Mouse (Mus musculus) kidney, adult 8-10 months (tissue): ENCODE measurements around the gene Col25a1.

Source experiments
- DNase-seq, 2 experiments: peaks; one replicate each; pipeline ENCODE4 v3.0.0; 2022

The Col25a1 gene

DNA sequence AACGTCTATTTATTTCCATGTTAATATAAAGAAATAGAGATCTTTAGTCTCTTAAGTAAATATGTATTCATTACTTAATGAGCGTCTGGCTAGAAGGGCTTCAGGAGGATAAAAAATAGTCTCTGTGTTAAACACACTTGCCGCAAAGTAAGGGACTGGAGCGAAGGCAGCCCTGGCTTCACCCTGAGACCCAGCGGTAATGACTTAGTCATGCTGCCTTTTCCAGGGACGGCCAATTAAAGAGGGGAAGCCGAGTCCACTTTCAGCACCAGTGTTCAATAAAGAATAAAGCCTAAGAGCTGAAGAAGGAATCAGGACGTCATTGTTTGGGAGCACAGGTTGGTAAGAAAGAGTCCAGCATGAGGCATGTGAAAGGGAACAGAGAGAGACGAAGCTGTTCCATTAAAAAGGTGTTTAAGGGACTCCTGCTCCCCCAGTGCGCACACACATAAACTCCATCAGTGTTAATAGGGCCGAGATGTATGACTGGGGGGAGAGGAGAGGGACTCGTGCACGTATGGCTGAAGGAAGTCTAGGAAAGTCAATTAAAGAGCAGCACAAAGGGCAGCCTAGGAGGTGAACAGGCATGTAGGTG lies 30.1 kb downstream of the Col25a1 start:
- DNase-seq = no peak

DNA sequence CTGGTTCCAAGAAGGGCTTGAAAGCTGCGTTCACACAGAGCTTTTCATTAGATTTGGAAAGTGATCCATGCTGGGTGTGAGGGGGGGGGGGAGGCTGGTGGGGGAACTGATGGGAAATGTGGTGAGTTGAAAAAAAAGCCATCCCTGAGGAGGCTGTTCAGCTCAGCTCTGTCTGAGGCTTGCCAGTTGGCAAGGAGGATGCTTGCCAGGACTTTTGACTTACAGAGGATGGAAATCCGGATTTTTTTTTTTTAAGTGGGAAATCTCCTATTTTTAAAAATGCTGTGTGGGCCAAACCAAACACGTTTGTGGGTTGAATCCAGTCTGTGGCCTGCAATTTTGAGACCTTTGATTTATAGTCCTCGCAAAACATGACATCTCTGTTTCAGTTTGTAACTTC lies 35.6 kb downstream of the Col25a1 start:
- DNase-seq = no peak

DNA sequence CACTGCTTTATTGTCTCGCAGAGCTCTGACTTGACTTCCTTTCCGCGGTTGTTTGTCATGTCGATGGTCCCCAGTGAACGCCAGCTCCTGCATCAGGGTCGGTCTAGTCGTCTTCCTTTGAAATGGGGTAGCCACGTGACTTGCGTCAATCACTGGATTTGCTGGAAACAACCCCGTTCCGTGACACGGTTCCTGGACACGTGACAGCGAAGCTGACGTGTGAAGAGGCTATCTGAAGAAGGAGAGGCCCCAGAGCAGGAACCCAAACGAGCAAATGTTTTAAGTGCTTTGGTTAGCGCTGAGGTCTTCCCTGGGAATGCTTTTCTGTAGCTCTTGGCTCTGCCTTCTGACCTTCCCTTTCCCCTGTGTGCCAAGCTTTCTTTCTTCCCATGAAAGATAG lies 41.5 kb downstream of the Col25a1 start:
- peak; percentile 20 to 34 for DNase-seq

DNA sequence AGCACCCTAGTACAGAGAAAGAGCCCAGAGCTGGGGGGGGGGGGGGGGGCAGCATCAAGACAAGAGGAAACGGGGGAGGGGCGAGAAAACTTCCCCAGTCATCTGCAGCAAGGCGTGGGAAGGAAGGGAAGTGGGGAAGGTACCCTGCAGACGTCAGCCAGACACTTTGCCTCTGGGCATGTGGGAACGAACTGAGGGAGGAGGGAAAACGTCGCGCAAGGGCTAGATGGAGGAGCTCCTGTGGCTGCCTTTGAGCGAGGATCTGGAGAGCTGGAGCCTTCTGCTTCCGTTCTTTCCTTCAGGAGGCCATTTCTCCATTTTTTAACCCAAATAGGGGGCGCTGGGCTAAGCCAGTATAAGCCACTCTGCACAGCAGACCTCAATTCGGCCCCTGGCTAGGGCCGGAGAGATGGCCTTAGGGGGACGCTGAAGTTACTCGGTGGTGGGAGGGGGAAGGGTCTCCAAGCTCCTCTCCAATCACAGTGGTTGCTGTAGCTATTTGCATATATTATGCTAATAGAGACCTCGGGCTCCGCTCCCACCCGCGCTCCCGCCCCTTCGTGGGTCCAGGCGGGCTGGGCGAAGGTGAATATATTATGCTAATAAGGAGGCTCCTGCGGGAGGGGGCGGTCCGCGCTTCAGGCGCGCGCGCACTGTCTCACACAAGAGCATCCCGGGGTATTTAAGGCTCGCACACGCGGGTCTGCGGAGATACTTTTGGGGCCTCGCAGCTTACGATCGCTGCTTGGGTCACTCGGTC lies 49.1 kb downstream of the Col25a1 start:
- DNase-seq = peak; percentile 53 to 76

DNA sequence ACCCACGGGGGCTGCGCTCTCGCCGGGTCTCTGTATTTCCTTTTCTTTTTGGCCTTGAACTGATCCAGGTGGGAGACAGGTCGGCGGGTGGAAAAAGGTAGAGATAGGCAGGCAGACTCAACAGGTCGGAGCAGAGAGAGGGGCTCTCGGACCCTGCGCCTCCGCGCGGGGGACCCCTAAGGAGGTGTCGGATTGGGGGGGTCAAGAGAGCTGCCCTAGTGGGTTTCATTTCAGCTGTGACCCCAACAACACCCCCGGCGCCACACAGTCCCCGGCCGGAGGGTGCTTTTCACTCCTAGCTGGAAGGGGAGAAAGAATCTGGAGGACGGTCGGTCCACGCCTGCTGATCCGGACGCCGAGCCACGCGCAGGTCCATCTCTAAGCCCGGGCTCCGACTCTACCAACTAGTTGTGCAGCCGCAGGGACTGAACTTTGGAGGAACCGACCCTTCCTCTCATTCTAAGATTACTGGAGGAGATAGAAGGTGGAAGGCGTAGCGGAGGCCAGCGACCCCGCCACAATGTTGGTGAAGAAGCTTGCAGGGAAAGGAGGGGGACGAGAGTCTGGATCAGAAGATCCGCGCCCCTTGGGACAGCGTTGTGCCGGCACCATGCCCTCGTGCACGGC lies 49.8 kb downstream of the Col25a1 start:
- DNase-seq = no peak

DNA sequence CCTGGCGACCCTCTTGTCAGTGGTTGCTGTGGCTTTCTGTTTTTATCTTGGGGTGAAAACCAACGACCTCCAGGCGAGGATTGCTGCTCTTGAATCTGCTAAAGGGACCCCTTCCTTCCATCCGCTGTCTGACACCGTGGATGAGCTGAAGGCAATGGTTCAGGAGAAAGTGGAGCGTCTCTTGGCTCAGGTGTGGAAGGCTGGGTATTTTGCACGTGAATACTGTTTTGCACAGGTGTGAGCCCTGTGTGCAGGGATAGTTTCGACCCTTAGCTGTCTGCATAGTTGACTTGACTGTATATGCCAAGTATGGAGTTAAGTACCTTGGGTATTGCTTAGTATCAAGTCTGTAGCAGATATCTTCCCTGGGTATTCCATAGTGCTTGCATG lies 50.3 kb downstream of the Col25a1 start:
- DNase-seq = no peak

DNA sequence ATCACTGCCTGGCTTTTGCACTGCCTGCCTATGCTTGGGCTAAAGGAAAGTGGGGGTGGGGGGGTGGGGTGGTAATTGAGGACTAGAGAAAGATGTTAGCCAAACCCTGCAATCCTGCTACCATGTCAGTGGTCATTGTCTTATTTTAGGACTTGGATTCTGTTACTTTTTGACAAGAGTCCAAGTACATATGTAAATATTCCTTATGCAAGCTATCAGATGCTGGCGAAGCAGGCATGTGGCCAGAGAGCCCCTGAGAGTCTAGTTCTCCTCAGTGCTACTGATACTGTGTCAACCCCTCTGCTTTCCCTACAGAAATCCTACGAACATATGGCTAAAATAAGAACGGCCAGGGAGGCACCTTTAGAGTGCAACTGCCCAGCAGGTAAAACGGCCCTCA lies 51.1 kb downstream of the Col25a1 start:
- DNase-seq = no peak

DNA sequence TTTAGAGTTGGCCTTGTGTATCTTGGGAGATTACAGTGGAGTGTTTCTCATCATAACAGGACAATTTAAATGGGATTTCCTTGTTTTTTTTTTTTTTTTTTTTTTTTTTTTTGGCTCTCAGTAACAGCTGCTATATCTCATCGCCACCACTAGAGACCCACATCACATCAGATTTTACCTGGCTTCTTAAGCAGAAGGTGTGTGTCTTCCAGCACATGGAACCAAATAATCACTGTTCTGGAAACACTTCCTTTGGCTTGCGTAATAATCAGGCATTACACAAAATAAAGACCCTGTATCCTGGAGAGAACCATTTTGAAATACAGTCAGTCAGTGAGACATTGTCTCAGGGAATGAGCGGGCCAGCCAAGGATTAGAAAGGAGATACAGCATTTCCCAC lies 53.8 kb downstream of the Col25a1 start:
- no peak for DNase-seq

DNA sequence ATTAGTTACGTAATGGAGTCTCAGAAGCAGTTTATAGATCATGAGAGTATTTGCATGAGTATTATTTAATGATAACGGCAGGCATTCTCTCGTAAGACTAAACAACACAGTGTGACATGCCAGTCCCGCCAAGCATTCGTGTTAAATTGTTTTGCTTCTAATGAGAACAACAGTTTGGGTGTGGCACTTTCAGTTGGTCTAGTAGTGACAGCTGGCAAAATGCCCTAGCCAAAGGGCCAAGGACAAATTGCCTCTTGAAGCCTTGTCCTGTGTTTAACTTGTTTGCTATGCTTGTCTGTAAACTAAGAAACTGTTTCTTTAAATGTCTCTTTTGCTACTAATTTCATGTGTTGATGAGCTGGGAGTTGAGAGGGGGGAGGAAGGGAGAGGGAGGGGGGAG lies 56.3 kb downstream of the Col25a1 start:
- no peak for DNase-seq

DNA sequence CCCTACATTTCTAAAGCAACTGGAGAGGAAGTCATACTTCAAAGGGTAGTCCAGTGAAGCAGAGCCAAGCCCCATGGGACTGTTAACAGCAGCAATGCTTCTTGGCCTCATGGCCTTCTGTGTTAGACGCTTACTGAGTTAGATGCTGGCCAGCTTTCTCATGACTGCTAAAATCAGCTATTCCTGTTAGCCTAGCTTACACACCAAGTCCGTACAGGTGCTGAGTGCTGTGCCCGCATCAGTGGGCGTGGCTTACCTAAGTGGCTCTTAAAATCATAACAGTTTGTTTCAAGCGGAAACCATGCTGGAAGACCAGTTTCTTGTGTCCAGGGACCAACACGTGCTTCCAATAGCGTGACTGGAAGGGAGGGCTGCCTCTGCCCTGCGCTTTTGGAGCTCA lies 62.1 kb downstream of the Col25a1 start:
- no peak for DNase-seq

DNA sequence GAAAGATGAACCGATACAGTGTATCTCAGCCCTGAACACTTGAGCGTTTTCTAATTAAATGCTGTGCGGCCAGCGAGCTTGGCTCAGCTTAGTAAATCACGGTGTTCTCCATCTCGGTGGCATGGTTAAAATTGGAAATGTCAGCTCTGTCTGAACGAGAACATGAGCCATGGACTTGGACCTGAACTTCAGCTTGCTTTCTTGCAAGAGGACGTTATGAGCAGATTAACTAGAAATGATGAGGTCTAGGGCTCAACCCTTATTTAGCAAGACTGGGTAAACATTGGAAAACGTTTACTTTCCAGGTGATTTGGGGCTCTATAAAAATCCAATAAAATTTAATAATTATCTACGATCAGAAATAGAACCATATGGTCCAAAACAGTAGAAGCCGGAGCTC lies 83.3 kb downstream of the Col25a1 start:
- DNase-seq = no peak

DNA sequence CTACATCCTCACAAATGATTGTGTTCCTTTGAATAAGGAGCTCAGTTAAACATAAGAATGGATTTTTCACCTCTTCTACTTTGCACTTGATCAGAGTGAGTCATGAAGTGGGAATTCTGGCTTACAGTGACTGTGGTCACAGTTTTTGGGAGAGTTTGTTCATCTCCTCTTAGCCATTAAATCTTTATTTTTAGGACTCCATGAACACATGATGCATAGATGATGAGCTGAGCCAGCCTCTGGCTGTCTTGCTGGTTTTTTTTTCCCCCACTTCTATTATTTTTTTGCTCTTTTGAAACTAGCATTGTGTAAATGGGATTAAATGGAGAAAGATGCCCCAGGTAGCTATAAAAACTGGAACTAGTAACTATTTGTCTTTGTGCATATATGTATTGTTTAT lies 84.8 kb downstream of the Col25a1 start:
- DNase-seq = no peak

DNA sequence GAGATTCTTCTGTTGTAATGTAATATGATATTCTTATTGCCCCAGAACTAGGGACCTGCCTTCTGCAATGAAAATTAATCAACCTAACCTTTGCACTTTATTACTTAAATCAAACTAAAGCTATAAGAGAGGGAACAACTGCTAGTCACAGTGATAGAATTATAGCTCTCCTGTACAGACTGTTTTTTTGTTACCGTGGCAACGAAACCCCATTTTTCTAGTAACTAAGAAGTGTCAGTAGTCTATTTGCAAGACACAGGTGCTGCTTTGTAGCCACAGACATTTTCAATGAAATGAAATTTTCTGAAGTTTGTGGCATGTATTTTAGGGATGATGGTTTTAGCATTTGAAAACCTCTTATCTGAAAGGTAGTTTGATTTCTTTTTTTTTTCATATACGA lies 85.3 kb downstream of the Col25a1 start:
- no peak for DNase-seq

DNA sequence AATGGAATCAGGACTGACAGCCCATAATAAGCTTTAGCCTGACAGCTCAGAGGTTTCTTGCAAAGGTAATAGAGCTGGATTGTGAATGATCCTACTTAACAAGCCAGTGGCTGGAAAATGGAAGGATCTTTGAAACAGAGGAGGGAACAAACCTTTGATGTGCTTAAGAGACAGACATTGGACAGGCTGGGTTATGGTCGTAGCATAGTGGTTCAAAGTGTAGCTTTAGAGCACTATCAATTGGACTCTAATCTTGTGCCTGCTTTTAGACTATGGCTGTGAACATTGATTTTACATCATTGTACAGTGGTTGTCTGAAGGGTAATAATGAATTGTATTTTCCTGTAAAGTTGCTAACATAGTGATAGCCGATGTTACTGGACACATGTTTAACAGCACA lies 86.4 kb downstream of the Col25a1 start:
- DNase-seq = no peak

DNA sequence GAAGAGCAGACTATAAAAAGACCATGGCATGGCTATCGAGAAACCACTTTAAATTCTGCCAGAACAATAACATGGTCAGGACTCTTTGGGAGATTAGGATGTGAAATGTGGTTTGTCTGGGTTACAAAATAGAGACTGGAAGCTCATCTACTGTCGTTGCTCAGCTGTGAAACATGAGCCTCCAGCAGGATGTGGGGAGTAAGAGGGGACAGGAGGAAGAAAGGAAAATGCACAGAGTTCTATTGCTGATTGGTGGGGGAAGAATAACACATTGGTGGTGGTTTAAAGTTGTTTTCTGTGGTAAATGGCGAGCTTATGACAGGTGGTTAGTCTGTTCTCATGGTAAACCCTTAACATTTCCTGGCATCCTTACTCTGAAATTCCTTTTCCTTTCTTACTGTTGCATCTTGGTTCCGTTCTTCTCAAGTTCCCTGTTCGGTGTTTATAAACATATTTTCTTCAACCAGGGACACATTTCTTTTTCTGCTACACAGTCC lies 87.0 kb downstream of the Col25a1 start:
- no peak for DNase-seq

DNA sequence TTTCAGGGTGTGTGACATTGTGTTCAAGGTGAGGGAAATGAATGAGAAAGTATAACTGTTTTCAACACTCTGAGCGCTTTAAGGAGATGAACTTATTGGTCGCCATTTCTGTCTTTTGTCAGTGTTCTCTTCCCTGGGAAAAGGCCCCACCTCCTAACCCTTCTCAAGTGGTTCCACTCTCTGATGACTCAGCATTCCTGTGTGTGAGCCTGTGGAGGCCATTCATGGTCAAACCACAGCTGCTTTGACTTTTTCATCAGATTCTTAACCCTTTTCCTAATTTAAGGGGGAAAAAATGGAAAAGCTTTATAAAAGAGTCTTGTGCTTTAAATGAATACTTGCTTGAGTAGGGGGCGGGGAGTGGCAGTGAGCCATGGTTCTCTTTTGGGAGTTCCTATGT lies 89.5 kb downstream of the Col25a1 start:
- DNase-seq = no peak

DNA sequence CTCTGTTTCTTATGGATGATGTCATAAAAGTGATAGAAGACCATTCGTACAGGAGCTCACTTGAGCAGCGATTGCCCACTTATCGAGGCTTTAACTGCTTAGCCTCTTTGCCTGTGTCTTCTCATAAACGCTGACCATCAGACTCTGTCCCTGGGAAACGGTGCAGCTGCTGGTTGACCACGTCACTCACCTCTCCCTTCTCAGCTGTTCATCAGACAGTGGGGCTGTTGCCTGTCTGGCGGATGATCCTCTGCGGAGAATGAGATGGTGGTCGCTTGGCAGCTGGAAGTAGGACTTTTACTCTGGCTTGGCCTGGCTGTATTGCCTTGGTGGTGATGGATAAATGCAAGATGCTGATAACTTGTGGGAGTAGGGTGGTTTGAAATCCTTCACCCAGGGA lies 96.9 kb downstream of the Col25a1 start:
- no peak for DNase-seq

DNA sequence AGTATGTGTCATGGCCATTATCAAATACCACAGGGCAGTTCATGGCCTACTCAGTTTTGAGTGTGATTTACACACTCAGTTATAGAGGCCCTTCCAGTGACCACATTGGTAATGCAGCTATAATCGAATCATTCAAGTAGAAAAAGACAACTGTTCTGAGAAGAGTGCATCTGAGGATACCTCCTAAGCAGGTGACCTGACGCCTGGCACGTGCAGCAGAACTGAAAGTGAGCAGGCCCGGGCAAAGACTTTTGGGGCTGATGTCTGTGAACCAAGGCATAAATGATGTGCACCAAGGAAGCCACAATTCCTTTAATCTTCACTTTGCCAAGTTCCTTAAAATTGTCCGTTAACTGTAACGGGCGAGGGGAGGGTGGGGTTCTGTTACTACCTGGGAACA lies 101.6 kb downstream of the Col25a1 start:
- no peak for DNase-seq

DNA sequence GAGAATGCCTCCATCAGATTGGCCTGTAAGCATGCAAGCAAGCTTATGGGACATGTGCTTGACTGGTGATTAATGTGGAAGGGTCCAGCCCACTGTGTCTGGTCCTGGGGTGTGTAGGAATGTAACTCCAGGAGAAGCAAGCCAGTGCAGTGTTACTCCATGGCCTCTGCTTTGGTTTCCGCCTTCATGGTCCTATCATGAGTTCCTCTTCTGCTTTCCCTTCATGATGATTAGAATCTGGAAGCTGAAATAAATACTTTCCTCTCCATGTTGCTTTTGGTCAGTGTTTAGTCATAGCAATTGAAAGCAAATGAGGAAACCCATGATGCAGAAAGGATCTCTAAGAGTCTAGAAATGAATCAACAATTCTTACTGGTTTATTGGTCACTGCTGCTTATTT lies 103.9 kb downstream of the Col25a1 start:
- DNase-seq = no peak

DNA sequence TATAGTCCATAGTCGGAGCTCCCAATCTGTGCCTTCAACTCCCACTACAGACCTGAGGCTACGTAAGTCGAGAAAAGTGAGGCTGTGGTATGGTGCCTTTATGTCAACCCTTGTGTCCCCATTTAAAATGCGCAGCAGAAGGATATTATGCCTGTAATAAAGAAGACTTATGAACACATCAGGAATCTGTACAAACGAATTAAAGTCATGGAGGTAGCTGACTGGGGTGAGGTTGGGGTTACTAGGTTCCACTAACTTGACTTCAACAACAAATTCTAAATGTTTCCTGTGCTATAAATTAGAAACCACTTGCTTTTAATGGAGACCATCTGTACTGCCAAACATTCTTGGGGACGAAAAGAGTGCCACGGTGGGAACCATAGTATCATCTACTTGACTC lies 104.8 kb downstream of the Col25a1 start:
- DNase-seq = no peak

DNA sequence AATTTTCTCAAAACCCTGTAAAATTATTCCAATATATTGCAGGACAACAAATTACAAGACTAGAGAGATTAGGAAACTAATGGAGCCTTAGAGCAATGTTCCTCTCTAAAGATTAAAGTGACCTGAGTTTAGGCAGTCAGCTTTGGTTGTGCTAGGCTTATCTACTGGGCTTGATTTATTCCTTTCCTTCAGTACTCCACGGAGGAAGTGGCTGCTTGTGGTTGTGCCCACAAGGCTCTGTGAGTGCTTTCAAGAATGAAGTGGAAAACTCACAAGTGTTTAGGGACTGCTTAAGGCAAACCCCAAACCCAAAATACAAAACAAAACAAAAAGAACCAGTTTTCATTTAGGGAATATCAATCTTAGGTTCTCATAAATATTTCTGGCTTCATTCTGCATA lies 106.6 kb downstream of the Col25a1 start:
- DNase-seq = no peak

DNA sequence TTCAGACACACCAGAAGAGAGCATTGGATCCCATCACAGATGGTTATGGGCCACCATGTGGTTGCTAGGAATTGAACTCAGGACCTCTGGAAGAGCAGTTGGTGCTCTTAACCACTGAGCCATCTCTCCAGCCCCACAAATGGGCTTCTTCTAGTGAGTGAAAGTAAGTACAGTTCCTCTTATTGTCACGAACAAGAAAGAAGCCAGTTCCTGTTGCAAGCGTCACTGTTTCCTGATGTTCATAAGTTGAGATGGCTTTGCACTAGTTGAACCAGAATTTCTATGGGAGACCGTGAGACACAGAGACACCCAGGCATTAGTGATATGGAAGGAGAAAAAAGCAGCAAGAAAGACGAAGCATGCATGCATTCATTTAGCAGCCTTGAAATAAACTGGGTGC lies 110.6 kb downstream of the Col25a1 start:
- no peak for DNase-seq

DNA sequence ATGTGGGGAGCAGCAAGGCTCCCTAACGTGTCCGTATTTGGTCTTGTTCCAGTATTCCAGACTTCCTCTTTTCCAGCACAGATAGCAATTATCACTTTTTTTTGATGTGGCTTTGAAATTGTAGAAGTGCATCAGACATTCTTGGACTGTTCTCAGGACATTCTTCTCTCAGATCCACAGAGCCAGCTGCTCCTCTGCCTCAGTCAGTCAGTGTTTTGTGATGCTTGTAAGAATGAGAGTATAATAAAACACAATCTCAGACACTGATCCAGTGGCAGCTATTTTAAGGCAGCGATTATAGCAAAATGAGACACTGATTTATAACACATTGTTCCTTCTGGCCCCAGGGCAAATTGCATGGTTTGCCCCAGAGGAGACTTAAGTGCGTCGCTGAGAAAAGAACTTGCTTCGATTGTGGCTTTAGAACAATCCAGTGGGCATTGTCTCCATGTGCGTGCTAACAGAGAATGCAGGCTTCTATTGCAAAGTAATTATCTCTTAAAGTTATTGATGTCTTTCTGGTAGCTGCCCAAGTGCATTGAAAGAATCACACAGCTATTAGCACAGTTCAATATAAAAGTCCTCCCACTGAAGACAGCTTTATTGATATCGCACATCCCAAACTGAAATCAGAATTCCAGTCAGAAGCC lies 111.5 kb downstream of the Col25a1 start:
- no peak for DNase-seq

DNA sequence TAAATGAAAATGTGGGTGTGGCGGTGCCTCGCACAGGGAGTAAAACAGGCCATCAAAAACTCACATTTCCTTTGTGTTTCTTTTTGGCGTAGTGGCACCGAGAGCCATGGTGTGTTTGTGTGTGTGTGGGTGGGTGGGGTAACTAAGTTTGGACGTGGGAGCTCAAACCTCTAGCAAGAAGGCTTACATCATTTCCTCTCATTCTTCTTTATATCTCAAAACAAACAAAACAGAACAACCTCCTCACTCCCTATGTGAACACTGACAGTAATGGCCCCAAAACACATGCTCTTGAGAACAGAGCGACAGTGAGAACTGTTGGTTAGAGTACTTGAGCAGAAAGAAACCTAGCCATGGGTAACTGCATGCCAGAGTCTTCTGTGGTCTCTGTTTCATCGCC lies 121.1 kb downstream of the Col25a1 start:
- no peak for DNase-seq
